Mouse (Mus musculus): Measurements from ENCODE around the gene Dnaic2. TPM values are rescaled to one million over a fixed set of nuclear protein-coding genes. Genes with fewer than 3 reads are reported as not detected.
A peak's percentile ranks its signal among the peaks of the same experiment; 100 is the strongest.

The Dnaic2 gene
- total and polyA plus RNA-seq, 2 experiments from 2014 or later: 3.2 to 3.8 TPM

- no peak for ATAC-seq (ENCODE audit: low FRiP score)
- Histone ChIP-seq H3K27me3 (ENCODE audit: insufficient read depth, low read length) (peaks cover 4% of the 10 kb centered on the region; the same call in 1 of the 2 replicates), H3K4me2 (ENCODE audit: low read depth, low read length, poor library complexity, severe bottlenecking) (peak overlapping the region; percentile 40), H3K4me3 (ENCODE audit: low read depth, low read length) (no peak overlapping the region), H3K9ac (replicated peaks; ENCODE audit: low read length, poor library complexity, severe bottlenecking) (no peak overlapping the region), H3K27ac (ENCODE audit: low read depth, low read length) (no peak overlapping the region), H3K9me3 (ENCODE audit: low read length) (no peaks in the 10 kb centered on the region), H3K4me1 (ENCODE audit: insufficient read depth, low read length) (no peaks in the 10 kb centered on the region), H3K36me3 (ENCODE audit: insufficient read depth, low read length) (no peaks in the 10 kb centered on the region)
- peak; percentile 89 for DNase-seq (ENCODE audit: low spot score)
- 2% methylated on average over 12 of the region's 12 CpGs for WGBS
- peak; percentile 98 for TF ChIP-seq CTCF (IDR thresholded peaks at IDR 0.05)
Observed at GRCm38 (mm10) chr11:114745134-114745533, 17.9 kb downstream of the Dnaic2 start.

GRCm38 (mm10) chr11:114747564-114748138, 20.4 kb downstream of the Dnaic2 start:
- H3K36me3 ChIP-seq (ENCODE audit: insufficient read depth, low read length): no peaks in the 10 kb centered on the region
- H3K9ac ChIP-seq (replicated peaks; ENCODE audit: low read length, poor library complexity, severe bottlenecking): no peak overlapping the region
- no peaks in the 10 kb centered on the region for H3K4me1 ChIP-seq (ENCODE audit: insufficient read depth, low read length)
- H3K27me3 ChIP-seq (ENCODE audit: insufficient read depth, low read length): peaks cover 4% of the 10 kb centered on the region; the same call in 1 of the 2 replicates
- TF ChIP-seq CTCF (IDR thresholded peaks at IDR 0.05): no peak
- 86% methylated on average over 12 of the region's 12 CpGs for WGBS
- no peak overlapping the region for H3K27ac ChIP-seq (ENCODE audit: low read depth, low read length)
- ATAC-seq (ENCODE audit: low FRiP score): no peak
- no peaks in the 10 kb centered on the region for H3K9me3 ChIP-seq (ENCODE audit: low read length)
- H3K4me2 ChIP-seq (ENCODE audit: low read depth, low read length, poor library complexity, severe bottlenecking): no peak overlapping the region
- no peak overlapping the region for H3K4me3 ChIP-seq (ENCODE audit: low read depth, low read length)
- no peak for DNase-seq (ENCODE audit: low spot score)

GRCm38 (mm10) chr11:114764820-114765818, 37.9 kb downstream of the Dnaic2 start, which contains the start of gene Kif19a:
Gene Kif19a, plus strand, starts transcription at chr11:114765388.
- Histone ChIP-seq H3K27ac (ENCODE audit: low read depth, low read length) (no peak within 1 kb of the TSS), H3K27me3 (ENCODE audit: insufficient read depth, low read length) (peaks cover 6% of the 10 kb centered on the region), H3K4me3 (ENCODE audit: low read depth, low read length) (peak within 1 kb of the TSS; percentile 43), H3K9me3 (ENCODE audit: low read length) (no peaks in the 10 kb centered on the region), H3K4me1 (ENCODE audit: insufficient read depth, low read length) (no peaks in the 10 kb centered on the region), H3K4me2 (ENCODE audit: low read depth, low read length, poor library complexity, severe bottlenecking) (peak within 1 kb of the TSS; percentile 92), H3K9ac (replicated peaks; ENCODE audit: low read length, poor library complexity, severe bottlenecking) (peak within 1 kb of the TSS; percentile 46), H3K36me3 (ENCODE audit: insufficient read depth, low read length) (no peaks in the 10 kb centered on the region)
- ATAC-seq (ENCODE audit: low FRiP score) (no peak), DNase-seq (ENCODE audit: low spot score) (peak; percentile 28)
- 2% methylated on average over 45 of the region's 51 CpGs for WGBS
- TF ChIP-seq CTCF (IDR thresholded peaks at IDR 0.05): no peak

- 41% methylated on average over 6 of the region's 6 CpGs for WGBS
- DNase-seq (ENCODE audit: low spot score): no peak
- no peak overlapping the region for H3K27ac ChIP-seq (ENCODE audit: low read depth, low read length)
- H3K4me2 ChIP-seq (ENCODE audit: low read depth, low read length, poor library complexity, severe bottlenecking): no peak overlapping the region
- no peaks in the 10 kb centered on the region for H3K4me1 ChIP-seq (ENCODE audit: insufficient read depth, low read length)
- no peaks in the 10 kb centered on the region for H3K9me3 ChIP-seq (ENCODE audit: low read length)
- peaks cover 6% of the 10 kb centered on the region for H3K27me3 ChIP-seq (ENCODE audit: insufficient read depth, low read length)
- no peaks in the 10 kb centered on the region for H3K36me3 ChIP-seq (ENCODE audit: insufficient read depth, low read length)
- no peak overlapping the region for H3K4me3 ChIP-seq (ENCODE audit: low read depth, low read length)
- TF ChIP-seq CTCF (IDR thresholded peaks at IDR 0.05): no peak
- 0 out of 2 replicates have a peak, but pooled peaks have one; percentile 23 for ATAC-seq (ENCODE audit: low FRiP score)
- no peak overlapping the region for H3K9ac ChIP-seq (replicated peaks; ENCODE audit: low read length, poor library complexity, severe bottlenecking)
Observed at GRCm38 (mm10) chr11:114769911-114770310, 42.7 kb downstream of the Dnaic2 start.

GRCm38 (mm10) chr11:114771896-114772295, 44.7 kb downstream of the Dnaic2 start:
- 80% methylated on average over 2 of the region's 2 CpGs for WGBS
- no peaks in the 10 kb centered on the region for H3K9me3 ChIP-seq (ENCODE audit: low read length)
- no peak overlapping the region for H3K9ac ChIP-seq (replicated peaks; ENCODE audit: low read length, poor library complexity, severe bottlenecking)
- H3K27ac ChIP-seq (ENCODE audit: low read depth, low read length): no peak overlapping the region
- H3K36me3 ChIP-seq (ENCODE audit: insufficient read depth, low read length): no peaks in the 10 kb centered on the region
- ATAC-seq (ENCODE audit: low FRiP score): no peak
- H3K4me3 ChIP-seq (ENCODE audit: low read depth, low read length): no peak overlapping the region
- no peaks in the 10 kb centered on the region for H3K4me1 ChIP-seq (ENCODE audit: insufficient read depth, low read length)
- H3K27me3 ChIP-seq (ENCODE audit: insufficient read depth, low read length): no peaks in the 10 kb centered on the region; the same call in 1 of the 2 replicates
- no peak for DNase-seq (ENCODE audit: low spot score)
- no peak for TF ChIP-seq CTCF (IDR thresholded peaks at IDR 0.05)
- H3K4me2 ChIP-seq (ENCODE audit: low read depth, low read length, poor library complexity, severe bottlenecking): no peak overlapping the region
